Mouse (Mus musculus): ENCODE data around the gene Mcts1.

Mcts1 gene

DNA sequence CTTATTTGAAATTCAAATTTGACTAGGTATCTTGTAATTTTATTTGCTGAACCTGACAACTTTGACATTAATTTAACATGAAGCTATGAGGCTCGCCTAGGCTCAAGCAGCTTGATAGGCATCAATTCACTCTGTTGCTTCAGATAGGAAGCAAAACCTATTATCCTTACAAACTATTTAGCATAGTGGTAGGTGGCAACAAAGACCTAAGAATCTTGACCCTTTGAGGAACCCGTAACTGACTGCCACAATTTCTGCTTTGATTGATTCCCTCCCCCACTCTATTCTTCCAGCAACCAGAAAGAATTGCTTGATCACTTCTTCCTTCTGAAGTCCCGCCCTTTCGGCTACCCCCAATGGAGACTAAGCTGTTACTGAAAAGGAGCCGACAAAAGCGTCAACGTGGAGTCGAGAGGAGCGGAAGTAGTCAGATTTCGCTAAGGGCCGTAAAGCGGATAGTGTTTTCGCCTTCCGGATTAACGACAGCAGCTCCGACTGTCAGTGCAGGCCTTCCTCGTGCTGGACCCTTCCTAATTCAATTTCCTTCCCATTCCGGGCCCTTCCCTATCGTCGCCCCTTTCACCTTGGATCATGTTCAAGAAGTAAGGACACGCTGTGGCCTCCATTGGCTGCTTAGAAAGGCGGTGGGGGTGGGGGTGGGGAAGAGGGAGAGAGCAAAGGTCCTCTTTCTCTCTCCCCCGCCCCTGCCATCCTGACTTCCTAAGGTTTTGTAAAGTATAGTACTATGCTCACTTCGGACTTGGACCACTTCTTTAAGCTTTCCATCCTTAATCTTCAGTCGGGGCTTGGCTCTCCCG, at the start of gene Mcts1:
Mcts1 (plus strand) TSS at position 402 of the 818 bp plus-strand sequence.
- in situ Hi-C loops (cut with MboI; ENCODE audit: low pct_unique_long_range_greater_than_20kb in 1 of 2, low sequenced_read_pairs in 2 of 2, unreplicated experiment in 1 of 2): no loop called here

- in situ Hi-C loops (cut with MboI; ENCODE audit: low pct_unique_long_range_greater_than_20kb in 1 of 2, low sequenced_read_pairs in 2 of 2, unreplicated experiment in 1 of 2): no loop called here
Observed at GRCm38 (mm10) chrX:38553255-38553654, 47.1 kb upstream of the Mcts1 start.

- in situ Hi-C loops (cut with MboI; ENCODE audit: low pct_unique_long_range_greater_than_20kb in 1 of 2, low sequenced_read_pairs in 2 of 2, unreplicated experiment in 1 of 2): no loop called here
Observed at GRCm38 (mm10) chrX:38563941-38564541, 36.3 kb upstream of the Mcts1 start.

GRCm38 (mm10) chrX:38564542-38565175, 35.7 kb upstream of the Mcts1 start:
- in situ Hi-C loops (cut with MboI; ENCODE audit: low pct_unique_long_range_greater_than_20kb in 1 of 2, low sequenced_read_pairs in 2 of 2, unreplicated experiment in 1 of 2): no loop called here

DNA sequence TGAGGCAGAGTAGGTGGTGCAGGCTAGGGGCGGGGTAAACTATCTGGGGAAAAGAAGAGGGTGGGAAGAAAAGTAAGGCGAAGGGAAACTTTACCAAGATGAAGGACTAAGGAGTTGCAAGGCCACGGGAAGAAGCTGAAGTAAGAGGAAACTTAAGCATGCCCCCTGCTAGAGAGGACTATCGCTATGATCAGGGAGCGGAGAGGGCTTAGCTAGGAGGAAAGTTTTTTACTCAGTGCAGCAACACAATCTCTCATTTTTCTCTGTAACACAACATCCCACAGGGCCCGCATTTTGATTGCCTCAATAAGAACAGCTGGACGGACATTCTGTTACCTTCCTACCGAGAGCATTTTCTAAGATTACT, 35.2 kb upstream of the Mcts1 start:
- in situ Hi-C loops (cut with MboI; ENCODE audit: low pct_unique_long_range_greater_than_20kb in 1 of 2, low sequenced_read_pairs in 2 of 2, unreplicated experiment in 1 of 2): no loop called here

GRCm38 (mm10) chrX:38566521-38567205, 33.7 kb upstream of the Mcts1 start:
- in situ Hi-C loops (cut with MboI; ENCODE audit: low pct_unique_long_range_greater_than_20kb in 1 of 2, low sequenced_read_pairs in 2 of 2, unreplicated experiment in 1 of 2): no loop called here

DNA sequence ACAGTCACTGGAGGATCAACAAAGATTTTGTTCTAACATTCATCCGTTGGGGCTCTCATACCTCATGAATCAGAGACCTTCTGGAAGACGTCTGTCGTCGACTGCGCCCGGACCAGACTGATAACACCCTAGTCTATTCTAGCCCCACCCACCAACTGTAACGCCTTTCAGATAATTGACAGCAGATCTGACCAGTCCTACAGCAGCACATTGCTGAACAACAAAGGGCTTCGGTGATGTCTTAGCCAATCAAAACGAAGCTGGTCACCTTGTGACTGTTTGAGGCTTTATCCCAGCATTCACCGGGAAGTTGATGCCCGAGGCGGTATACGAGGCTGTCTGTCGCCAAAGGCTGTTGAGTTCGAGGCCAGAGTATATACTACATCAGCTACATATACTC, 24.3 kb upstream of the Mcts1 start, which contains the start of gene Cul4b:
Cul4b (minus strand) TSS at position 119 of the 400 bp plus-strand sequence.
- in situ Hi-C loops (cut with MboI; ENCODE audit: low pct_unique_long_range_greater_than_20kb in 1 of 2, low sequenced_read_pairs in 2 of 2, unreplicated experiment in 1 of 2): no loop called here

GRCm38 (mm10) chrX:38581140-38581539, 19.2 kb upstream of the Mcts1 start:
- in situ Hi-C loops (cut with MboI; ENCODE audit: low pct_unique_long_range_greater_than_20kb in 1 of 2, low sequenced_read_pairs in 2 of 2, unreplicated experiment in 1 of 2): no loop called here

GRCm38 (mm10) chrX:38583261-38583660, 17.1 kb upstream of the Mcts1 start:
- in situ Hi-C loops (cut with MboI; ENCODE audit: low pct_unique_long_range_greater_than_20kb in 1 of 2, low sequenced_read_pairs in 2 of 2, unreplicated experiment in 1 of 2): no loop called here

- in situ Hi-C loops (cut with MboI; ENCODE audit: low pct_unique_long_range_greater_than_20kb in 1 of 2, low sequenced_read_pairs in 2 of 2, unreplicated experiment in 1 of 2): no loop called here
Observed at GRCm38 (mm10) chrX:38589827-38590226, 10.6 kb upstream of the Mcts1 start.

DNA sequence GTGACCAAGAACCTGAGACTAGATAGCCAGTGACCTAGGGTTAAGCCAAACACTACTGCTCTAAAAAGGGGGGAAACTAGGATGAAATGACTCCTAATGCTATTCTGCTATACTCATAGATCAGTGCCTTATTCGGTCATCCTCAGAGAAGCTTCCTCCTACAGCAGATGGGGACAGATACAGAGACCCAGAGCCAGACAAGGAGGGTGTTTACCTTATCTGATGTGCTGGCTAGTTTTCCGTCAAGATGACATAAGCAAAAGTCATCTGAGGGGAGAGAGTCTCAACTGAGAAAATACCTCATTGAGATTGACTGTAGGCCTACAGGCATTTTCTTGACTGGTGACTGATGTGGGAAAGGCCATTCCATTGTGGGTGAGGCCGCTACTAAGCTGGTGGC, 8.6 kb upstream of the Mcts1 start:
- in situ Hi-C loops (cut with MboI; ENCODE audit: low pct_unique_long_range_greater_than_20kb in 1 of 2, low sequenced_read_pairs in 2 of 2, unreplicated experiment in 1 of 2): no loop called here

DNA sequence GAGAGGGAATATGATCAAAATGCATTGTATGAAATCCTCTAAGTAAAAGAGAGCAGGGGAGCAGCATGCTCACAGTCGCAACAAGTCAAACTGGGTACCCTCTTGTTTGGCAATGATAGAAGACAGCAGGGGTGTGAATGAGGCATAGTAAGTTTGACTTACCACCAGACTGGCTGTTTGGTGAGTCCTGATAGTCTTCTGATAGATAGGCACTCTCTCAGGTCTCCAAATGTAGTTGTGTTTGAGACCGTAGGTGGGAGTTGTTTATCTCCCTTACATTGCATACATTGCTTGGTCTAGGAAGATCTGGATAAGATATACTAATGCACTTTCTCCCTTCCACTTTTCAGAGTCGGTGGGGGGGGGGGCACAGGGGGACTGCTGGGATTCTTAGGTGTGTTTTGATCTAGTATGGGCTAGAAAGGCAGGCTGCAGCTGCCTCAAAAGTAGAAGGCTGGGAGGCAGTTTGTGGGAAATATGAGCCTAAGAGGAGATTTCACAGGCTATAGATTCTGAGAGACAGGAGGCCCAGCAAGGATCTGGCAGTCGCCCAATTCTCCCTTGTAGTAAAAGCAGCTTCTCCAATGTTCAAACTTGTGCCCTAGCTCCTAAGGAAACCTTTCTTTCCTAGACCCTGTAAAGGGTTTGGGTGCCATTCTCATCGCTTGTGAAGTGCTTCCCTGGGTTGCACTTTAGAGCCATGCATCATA, 7.0 kb upstream of the Mcts1 start:
- in situ Hi-C loops (cut with MboI; ENCODE audit: low pct_unique_long_range_greater_than_20kb in 1 of 2, low sequenced_read_pairs in 2 of 2, unreplicated experiment in 1 of 2): no loop called here

- in situ Hi-C loops (cut with MboI; ENCODE audit: low pct_unique_long_range_greater_than_20kb in 1 of 2, low sequenced_read_pairs in 2 of 2, unreplicated experiment in 1 of 2): no loop called here
Observed at GRCm38 (mm10) chrX:38600995-38601369, 604 bp downstream of the Mcts1 start.

GRCm38 (mm10) chrX:38634801-38635637, 34.6 kb downstream of the Mcts1 start, which contains the start of gene C1galt1c1:
Gene C1galt1c1 (minus strand): TSS chrX:38635087.
- in situ Hi-C loops (cut with MboI; ENCODE audit: low pct_unique_long_range_greater_than_20kb in 1 of 2, low sequenced_read_pairs in 2 of 2, unreplicated experiment in 1 of 2): loop anchor here in 1 of 2 experiments (25.0 kb wide), 1 partner anchor 398 kb away; no protein-coding TSS in a partner anchor

GRCm38 (mm10) chrX:38635638-38635931, 35.2 kb downstream of the Mcts1 start:
- in situ Hi-C loops (cut with MboI; ENCODE audit: low pct_unique_long_range_greater_than_20kb in 1 of 2, low sequenced_read_pairs in 2 of 2, unreplicated experiment in 1 of 2): loop anchor here in 1 of 2 experiments (25.0 kb wide), 1 partner anchor 398 kb away; no protein-coding TSS in a partner anchor

DNA sequence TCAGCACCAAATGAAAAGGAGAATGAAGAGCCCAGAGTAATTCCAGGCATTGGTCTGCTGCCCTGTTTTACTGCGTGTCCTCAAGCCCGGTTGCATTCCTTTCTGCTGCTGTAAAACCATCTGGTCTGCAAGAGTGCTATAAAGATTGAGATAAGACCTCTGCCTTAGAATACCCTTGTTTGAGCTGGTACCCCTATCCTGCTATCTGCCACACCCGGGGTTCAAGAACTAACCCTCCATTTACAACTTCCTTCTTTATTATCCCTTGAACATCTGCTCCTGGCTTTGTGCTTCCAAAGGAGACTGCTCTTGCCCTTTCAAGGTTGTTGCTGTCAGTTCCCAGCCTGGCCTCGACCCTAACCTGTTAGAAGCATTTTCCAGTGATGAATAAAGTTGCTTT, 41.1 kb downstream of the Mcts1 start:
- in situ Hi-C loops (cut with MboI; ENCODE audit: low pct_unique_long_range_greater_than_20kb in 1 of 2, low sequenced_read_pairs in 2 of 2, unreplicated experiment in 1 of 2): loop anchor here in 1 of 2 experiments (25.0 kb wide), 1 partner anchor 404 kb away; no protein-coding TSS in a partner anchor

- in situ Hi-C loops (cut with MboI; ENCODE audit: low pct_unique_long_range_greater_than_20kb in 1 of 2, low sequenced_read_pairs in 2 of 2, unreplicated experiment in 1 of 2): loop anchor here in 1 of 2 experiments (25.0 kb wide), 1 partner anchor 405 kb away; no protein-coding TSS in a partner anchor
Observed at GRCm38 (mm10) chrX:38642183-38642582, 41.8 kb downstream of the Mcts1 start.

Measured in mouse embryonic stem cell (cell line).